Mouse (Mus musculus): ENCODE results near the gene Pml. TPM values are rescaled to one million over a fixed set of nuclear protein-coding genes. Genes with fewer than 3 reads are reported as not detected.

The Pml gene
- polyA plus RNA-seq, 1 experiment from 2014 or later: 14.7 TPM

DNA sequence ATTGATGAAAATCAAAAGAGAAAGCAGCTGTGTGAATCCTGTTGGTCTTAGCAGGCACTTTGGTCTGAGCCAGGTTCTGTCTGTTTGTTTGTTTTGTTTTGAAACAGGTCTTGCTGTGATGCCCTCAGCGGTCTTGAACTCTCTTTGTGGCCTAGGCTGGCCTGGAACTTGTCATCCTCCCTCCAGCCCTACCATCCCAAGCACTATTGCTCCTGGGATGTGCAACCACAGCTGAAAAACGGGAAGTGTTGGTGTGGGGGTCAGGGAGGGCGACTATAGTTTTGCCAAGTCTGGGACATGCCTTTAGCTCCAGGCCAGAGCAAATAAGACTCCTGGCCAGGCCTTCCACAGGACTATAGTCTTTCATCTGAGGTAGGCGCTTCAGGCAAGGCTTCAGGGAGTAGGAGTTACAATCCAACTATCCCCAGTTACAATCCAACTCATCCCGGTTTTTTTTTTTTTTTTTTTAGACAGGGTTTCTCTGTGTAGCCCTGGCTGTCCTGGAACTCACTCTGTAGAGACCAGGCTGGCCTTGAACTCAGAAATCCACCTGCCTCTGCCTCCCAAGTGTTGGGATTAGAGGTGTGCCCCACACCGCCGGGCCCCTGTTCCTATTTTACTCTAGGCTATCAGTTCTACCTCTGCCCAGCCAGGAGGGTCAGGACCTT, 706 bp downstream of the Pml start:
- Histone ChIP-seq H3K27ac (peak overlapping the region; percentile 92), H3K27me3 (ENCODE audit: insufficient read depth, poor library complexity, severe bottlenecking) (no peaks in the 10 kb centered on the region), H3K36me3 (0 out of 2 replicates have a peak, but pooled peaks cover 9% of the 10 kb centered on the region), H3K9me3 (no peaks in the 10 kb centered on the region), H3K4me3 (peak overlapping the region; percentile 67), H3K4me1 (peaks cover 47% of the 10 kb centered on the region)
- 38% methylated on average over 7 of the region's 7 CpGs for WGBS
- no peak for DNase-seq (ENCODE audit: low spot score)

DNA sequence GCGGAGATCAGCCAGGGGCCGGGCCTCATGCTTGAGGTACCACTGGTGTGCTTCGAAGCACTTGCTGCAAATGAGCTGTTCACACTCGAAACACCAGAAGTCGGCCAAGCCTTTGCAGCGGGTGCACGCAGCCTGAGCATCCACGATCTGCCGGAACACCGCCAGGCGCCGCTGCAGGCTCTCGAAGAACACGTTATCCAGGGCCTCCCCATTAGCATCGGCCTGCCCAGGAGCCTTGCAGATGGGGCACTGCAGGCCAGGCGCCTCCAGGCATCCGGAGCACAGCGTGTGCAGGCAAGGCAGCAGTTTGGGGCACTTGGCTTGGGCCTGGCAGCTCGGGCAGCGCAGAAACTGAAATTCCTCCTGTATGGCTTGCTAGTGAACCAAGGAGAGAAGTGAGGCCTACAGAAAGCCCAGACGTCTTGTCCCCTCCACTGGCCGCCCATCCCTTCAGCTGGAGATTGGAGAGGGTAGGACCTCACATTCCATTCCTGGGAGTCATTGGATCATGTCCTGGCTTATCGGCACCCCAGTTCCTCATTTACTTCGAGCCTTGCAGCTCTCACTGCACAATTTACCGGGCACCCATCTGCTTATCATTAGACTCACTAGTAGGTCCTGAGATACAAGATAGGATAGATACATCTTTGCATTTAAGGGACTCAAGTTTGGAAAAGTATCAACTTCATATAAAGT, 2.4 kb downstream of the Pml start:
- H3K9me3 ChIP-seq: no peaks in the 10 kb centered on the region

GRCm38 (mm10) chr9:58246083-58246591, 3.4 kb downstream of the Pml start:
- Histone ChIP-seq H3K4me1 (peaks cover 66% of the 10 kb centered on the region), H3K9me3 (no peaks in the 10 kb centered on the region), H3K27me3 (ENCODE audit: insufficient read depth, poor library complexity, severe bottlenecking) (no peaks in the 10 kb centered on the region), H3K36me3 (0 out of 2 replicates have a peak, but pooled peaks cover 19% of the 10 kb centered on the region), H3K27ac (peak overlapping the region; percentile 42; the same call in 1 of the 2 replicates), H3K4me3 (no peak overlapping the region)
- DNase-seq (ENCODE audit: low spot score): no peak
- 65% methylated on average over 4 of the region's 4 CpGs for WGBS

More for the DNA sequence above, 2.4 kb downstream of the Pml start:
- 11% methylated on average over 25 of the region's 25 CpGs for WGBS
- Histone ChIP-seq H3K27ac (peak overlapping the region; percentile 85), H3K36me3 (0 out of 2 replicates have a peak, but pooled peaks cover 19% of the 10 kb centered on the region), H3K4me1 (peaks cover 56% of the 10 kb centered on the region), H3K27me3 (ENCODE audit: insufficient read depth, poor library complexity, severe bottlenecking) (no peaks in the 10 kb centered on the region), H3K4me3 (peak overlapping the region; percentile 54)
- peak; percentile 94 for DNase-seq (ENCODE audit: low spot score)

GRCm38 (mm10) chr9:58243696-58244095, 5.9 kb downstream of the Pml start:
- H3K9me3 ChIP-seq: no peaks in the 10 kb centered on the region
- H3K4me1 ChIP-seq: peaks cover 53% of the 10 kb centered on the region
- 84% methylated on average over 6 of the region's 6 CpGs for WGBS
- no peak for DNase-seq (ENCODE audit: low spot score)
- H3K4me3 ChIP-seq: no peak overlapping the region
- no peak overlapping the region for H3K27ac ChIP-seq
- no peaks in the 10 kb centered on the region for H3K27me3 ChIP-seq (ENCODE audit: insufficient read depth, poor library complexity, severe bottlenecking)
- H3K36me3 ChIP-seq: peaks cover 24% of the 10 kb centered on the region; the same call in 1 of the 2 replicates

GRCm38 (mm10) chr9:58242696-58243095, 6.9 kb downstream of the Pml start:
- WGBS: 81% methylated on average over 5 of the region's 5 CpGs
- no peak for DNase-seq (ENCODE audit: low spot score)
- H3K27me3 ChIP-seq (ENCODE audit: insufficient read depth, poor library complexity, severe bottlenecking): no peaks in the 10 kb centered on the region
- H3K27ac ChIP-seq: peak overlapping the region; percentile 72; the same call in 1 of the 2 replicates
- H3K9me3 ChIP-seq: no peaks in the 10 kb centered on the region
- no peak overlapping the region for H3K4me3 ChIP-seq
- peaks cover 24% of the 10 kb centered on the region; the same call in 1 of the 2 replicates for H3K36me3 ChIP-seq
- peaks cover 45% of the 10 kb centered on the region for H3K4me1 ChIP-seq

DNA sequence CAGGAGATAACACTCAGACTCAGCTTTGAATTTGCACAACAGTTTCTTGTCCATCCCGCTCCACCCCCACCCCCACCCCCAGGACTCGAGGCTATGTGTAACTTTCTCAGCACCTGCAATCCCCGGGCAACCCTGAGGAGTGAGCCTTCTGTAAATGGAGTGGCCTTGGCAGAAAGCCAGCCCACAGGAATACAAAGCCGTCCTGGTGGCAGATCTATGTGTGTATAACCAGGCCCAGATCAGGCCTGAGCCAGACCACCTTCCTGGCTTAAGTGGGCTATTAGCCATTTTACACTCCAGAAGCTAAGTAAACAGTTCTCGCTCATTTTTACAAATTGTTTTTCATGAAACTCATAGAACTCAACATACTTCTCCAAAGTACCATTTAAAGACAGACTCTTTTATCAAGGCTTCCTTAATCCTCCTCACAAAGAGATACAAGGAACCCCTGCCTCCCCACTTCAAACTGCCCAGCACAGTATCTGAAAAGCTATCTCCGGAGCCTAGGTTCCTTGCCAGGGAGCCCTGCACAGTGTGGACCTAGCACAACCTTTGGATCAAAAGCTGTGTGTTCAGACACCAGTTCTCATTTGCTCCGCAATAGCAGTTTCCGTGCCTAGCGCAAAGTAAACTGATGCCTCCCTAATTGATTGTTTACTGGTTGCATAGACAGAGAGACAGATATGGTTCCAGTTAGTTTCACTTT, 7.7 kb downstream of the Pml start:
- no peaks in the 10 kb centered on the region for H3K9me3 ChIP-seq
- peaks cover 27% of the 10 kb centered on the region for H3K36me3 ChIP-seq
- H3K27ac ChIP-seq: peak overlapping the region; percentile 72; the same call in 1 of the 2 replicates
- 0 out of 2 replicates have a peak overlapping the region, but pooled peaks have one; percentile 8 for H3K4me3 ChIP-seq
- H3K4me1 ChIP-seq: peaks cover 37% of the 10 kb centered on the region
- WGBS: 54% methylated on average over 9 of the region's 9 CpGs
- no peaks in the 10 kb centered on the region for H3K27me3 ChIP-seq (ENCODE audit: insufficient read depth, poor library complexity, severe bottlenecking)
- DNase-seq (ENCODE audit: low spot score): peak; percentile 84

DNA sequence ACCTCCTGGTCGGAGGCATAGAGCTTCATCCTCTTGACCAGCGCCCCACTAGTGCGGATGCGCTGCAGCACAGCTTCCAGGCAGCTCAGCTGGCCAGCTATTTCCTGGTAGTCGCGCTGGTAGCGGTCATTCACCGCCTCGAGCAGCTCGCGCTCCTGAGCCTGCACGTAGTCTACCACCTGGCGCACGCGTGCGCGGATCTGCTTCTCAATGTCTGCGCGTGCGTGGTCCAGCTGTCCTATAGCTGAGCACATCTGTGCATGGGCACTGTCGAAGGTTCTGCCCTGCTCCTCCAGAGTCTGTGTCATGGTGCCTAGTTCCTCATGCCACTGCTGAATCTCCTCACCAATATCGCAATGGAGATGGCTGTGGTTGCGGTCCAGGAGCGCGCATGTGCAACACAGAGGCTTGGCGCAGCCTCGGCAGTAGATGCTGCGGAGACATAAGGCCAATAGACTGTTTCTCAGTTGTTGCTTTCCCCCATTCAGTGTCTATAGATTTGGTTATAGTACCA, 15.0 kb downstream of the Pml start:
- no peaks in the 10 kb centered on the region for H3K27me3 ChIP-seq (ENCODE audit: insufficient read depth, poor library complexity, severe bottlenecking)
- H3K9me3 ChIP-seq: no peaks in the 10 kb centered on the region
- peaks cover 49% of the 10 kb centered on the region for H3K36me3 ChIP-seq
- no peak overlapping the region for H3K4me3 ChIP-seq
- peaks cover 20% of the 10 kb centered on the region; the same call in 1 of the 2 replicates for H3K4me1 ChIP-seq
- no peak overlapping the region for H3K27ac ChIP-seq
- DNase-seq (ENCODE audit: low spot score): no peak
- 96% methylated on average over 28 of the region's 28 CpGs for WGBS

- Histone ChIP-seq H3K9me3 (no peaks in the 10 kb centered on the region), H3K27ac (peak overlapping the region; percentile 19; the same call in 1 of the 2 replicates), H3K4me1 (peaks cover 20% of the 10 kb centered on the region; the same call in 1 of the 2 replicates), H3K36me3 (peaks cover 67% of the 10 kb centered on the region), H3K4me3 (no peak overlapping the region), H3K27me3 (ENCODE audit: insufficient read depth, poor library complexity, severe bottlenecking) (no peaks in the 10 kb centered on the region)
- no peak for DNase-seq (ENCODE audit: low spot score)
- WGBS: 53% methylated on average over 5 of the region's 5 CpGs
Measured at GRCm38 (mm10) chr9:58232374-58232773, 17.2 kb downstream of the Pml start.

- H3K27me3 ChIP-seq (ENCODE audit: insufficient read depth, poor library complexity, severe bottlenecking): no peaks in the 10 kb centered on the region
- H3K9me3 ChIP-seq: no peaks in the 10 kb centered on the region
- H3K4me1 ChIP-seq: peaks cover 20% of the 10 kb centered on the region; the same call in 1 of the 2 replicates
- H3K27ac ChIP-seq: no peak overlapping the region
- no peak for DNase-seq (ENCODE audit: low spot score)
- peaks cover 70% of the 10 kb centered on the region for H3K36me3 ChIP-seq
- no peak overlapping the region for H3K4me3 ChIP-seq
- 49% methylated on average over 6 of the region's 6 CpGs for WGBS
Measured at GRCm38 (mm10) chr9:58231746-58232145, 17.8 kb downstream of the Pml start.

DNA sequence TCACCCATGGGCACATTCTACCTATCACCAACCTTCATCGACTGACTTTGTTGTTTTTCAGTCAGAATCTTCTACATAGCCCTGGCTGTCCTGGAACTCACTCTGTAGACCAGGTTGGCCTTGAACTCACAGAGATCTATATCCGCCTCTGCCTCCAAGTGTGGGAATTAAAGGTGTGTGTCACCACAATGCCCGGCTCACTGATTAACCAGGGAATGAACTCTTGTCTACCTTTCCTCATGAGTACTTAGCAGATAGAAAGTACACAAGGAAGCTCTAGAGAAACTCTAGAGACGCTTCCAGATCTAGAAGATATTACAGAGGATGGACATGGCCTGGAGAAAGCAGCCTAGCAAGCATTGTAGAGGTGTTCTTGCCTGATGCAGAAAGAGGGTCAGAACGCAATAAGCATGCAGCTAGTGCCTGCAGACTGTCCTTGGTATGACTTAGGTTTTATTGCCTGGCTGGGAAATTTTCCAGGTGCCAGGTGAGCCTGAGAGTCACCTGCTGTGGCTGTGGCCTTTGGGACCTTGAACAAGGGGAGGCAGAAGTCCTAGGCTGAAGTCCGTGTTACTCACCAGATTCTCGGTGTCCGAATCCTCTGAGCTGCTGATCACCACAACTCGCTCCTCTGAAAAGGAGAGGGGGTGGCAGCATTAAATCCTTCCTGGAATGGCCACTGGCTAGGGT, 20.7 kb downstream of the Pml start:
- Histone ChIP-seq H3K27ac (no peak overlapping the region), H3K4me3 (no peak overlapping the region), H3K27me3 (ENCODE audit: insufficient read depth, poor library complexity, severe bottlenecking) (no peaks in the 10 kb centered on the region), H3K9me3 (no peaks in the 10 kb centered on the region), H3K4me1 (peaks cover 28% of the 10 kb centered on the region), H3K36me3 (peaks cover 71% of the 10 kb centered on the region)
- WGBS: 94% methylated on average over 9 of the region's 9 CpGs
- DNase-seq (ENCODE audit: low spot score): no peak

DNA sequence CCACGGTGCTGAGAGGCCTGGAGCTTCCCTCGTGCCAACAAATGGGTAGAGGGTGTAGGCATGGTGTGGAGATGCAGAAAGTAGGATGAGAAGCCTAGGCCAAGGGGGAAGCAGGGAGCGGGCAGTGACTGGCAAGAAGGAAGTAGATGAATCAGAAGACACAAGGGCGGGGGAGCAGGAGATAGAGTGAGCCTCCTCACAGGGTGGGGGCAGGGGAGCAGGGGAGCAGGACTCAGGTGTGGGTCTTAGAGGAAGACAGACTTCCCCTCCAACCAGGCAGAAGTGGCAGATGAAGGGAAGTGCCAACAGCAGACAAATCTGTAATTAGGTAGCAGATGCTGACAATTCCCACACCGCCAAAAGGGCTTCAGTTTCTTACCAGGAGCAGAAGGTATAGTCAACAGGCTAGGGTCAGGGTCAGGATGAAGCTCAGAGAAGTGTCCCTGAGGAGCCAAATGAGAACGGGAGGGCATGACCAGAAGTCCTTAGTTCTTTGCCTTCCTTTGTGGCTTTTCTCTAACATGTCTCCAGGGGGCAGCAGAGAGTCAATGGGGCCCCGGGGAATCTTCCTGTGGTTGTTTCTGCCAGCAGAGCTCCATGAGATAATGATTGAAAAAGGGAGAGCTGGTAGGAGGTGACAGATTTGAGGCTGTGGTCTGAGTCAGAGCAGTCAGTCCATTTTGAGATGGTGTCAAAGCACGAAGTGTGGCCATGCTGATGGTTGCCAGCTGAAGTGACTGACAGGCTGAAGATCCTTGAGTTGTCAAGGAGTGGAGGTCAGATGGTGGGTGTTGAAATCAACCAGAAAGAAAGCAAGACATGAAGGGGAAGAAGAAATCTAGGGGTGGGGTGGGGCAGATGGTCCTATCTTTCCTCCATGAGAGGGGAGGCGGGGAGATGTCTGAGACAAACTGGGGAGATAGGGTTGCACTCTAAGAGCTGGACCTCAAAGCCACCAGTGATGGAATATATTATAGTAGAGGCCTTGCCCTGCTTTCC, 23.4 kb downstream of the Pml start:
- Histone ChIP-seq H3K27me3 (ENCODE audit: insufficient read depth, poor library complexity, severe bottlenecking) (no peaks in the 10 kb centered on the region), H3K4me1 (peaks cover 11% of the 10 kb centered on the region), H3K4me3 (no peak overlapping the region), H3K9me3 (no peaks in the 10 kb centered on the region), H3K36me3 (peaks cover 78% of the 10 kb centered on the region), H3K27ac (no peak overlapping the region)
- DNase-seq (ENCODE audit: low spot score): no peak
- WGBS: 60% methylated on average over 9 of the region's 9 CpGs
